Mouse (Mus musculus): ENCODE results near the gene Dlgap1. TPM values are rescaled to one million over a fixed set of nuclear protein-coding genes. Genes with fewer than 3 reads are reported as not detected.
A peak's percentile ranks its signal among the peaks of the same experiment; 100 is the strongest.

Dlgap1 gene
- polyA plus RNA-seq, 1 experiment from 2014 or later = 2.0 TPM

GRCm38 (mm10) chr17:70517333-70517732, 548.5 kb downstream of the Dlgap1 start:
- Histone ChIP-seq H3K36me3 (no peaks in the 10 kb centered on the region), H3K27ac (no peak overlapping the region), H3K4me3 (replicated peaks) (no peak overlapping the region), H3K9me3 (no peaks in the 10 kb centered on the region), H3K4me2 (no peak overlapping the region), H3K27me3 (replicated peaks) (no peaks in the 10 kb centered on the region), H3K9ac (no peak overlapping the region), H3K4me1 (no peaks in the 10 kb centered on the region)
- no peak for ATAC-seq (ENCODE audit: insufficient read depth, low FRiP score, low read depth)
- WGBS = 81% methylated on average over 12 of the region's 12 CpGs

DNA sequence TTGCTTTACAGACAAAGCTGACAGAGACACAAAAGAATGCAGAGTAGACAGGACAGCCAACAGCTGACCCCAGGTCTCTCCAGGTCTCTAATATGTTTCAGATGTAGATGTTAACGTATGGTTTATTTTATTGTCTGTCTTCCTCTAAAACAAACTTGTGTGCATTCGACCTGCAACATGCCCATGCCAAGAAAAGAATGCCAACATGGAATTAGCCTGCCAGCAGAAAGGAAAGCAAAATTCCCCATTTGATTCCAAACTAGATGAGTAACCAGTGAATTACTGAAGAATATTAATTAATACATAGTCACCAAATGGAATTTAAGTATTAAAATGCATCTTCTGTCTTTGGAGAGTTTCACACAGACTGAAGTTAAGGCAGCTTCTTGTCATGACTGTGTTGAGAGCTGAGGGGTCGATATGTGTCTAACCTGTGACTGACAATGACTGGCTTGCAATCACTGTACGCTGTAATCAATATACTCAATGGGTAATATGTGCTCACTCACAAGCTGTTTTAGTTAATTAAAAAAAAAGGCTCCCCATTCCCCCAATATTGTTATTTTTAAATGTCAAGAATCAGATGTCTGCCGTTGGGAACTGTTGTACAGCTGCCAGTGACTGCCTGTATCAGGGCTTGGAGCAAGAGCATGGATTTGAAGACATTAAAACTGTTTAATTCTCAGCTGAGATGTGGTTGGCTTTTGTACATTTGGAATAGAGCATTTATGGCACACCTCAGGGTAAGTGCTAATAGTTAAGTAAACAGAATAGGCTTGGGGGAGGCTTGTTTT, 552.4 kb downstream of the Dlgap1 start:
- H3K9me3 ChIP-seq = no peaks in the 10 kb centered on the region
- no peak for ATAC-seq (ENCODE audit: insufficient read depth, low FRiP score, low read depth)
- 66% methylated on average over 5 of the region's 5 CpGs for WGBS
- H3K4me3 ChIP-seq (replicated peaks) = no peak overlapping the region
- no peaks in the 10 kb centered on the region for H3K27me3 ChIP-seq (replicated peaks)
- no peak overlapping the region for H3K27ac ChIP-seq
- no peak overlapping the region for H3K9ac ChIP-seq
- H3K4me2 ChIP-seq = no peak overlapping the region
- H3K4me1 ChIP-seq = no peaks in the 10 kb centered on the region
- no peaks in the 10 kb centered on the region for H3K36me3 ChIP-seq

DNA sequence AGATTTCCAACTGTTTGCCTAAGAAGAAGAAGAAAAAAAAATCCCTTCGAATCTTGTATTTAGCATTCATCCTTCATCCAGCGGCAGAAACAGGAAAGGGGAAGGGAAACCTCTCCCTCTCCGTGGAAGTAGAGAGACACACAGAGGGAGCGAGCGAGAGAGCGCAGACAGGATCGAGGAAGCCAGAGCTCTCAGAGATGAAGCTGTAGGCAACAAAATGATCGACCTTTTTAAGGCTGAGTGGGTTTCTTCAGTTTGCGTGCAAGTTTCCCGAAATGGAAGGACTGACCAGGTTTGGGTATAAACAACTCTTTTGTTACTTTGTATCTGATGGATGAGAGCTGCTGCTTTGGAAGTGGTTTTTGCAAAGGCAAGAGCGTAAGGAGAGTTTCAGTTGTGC, 553.1 kb downstream of the Dlgap1 start:
- ATAC-seq (ENCODE audit: insufficient read depth, low FRiP score, low read depth) = no peak
- Histone ChIP-seq H3K4me2 (peak overlapping the region; percentile 44), H3K27me3 (replicated peaks) (no peaks in the 10 kb centered on the region), H3K9me3 (no peaks in the 10 kb centered on the region), H3K4me1 (no peaks in the 10 kb centered on the region), H3K9ac (no peak overlapping the region), H3K36me3 (no peaks in the 10 kb centered on the region), H3K27ac (no peak overlapping the region), H3K4me3 (replicated peaks) (0 out of 2 replicates have a peak overlapping the region, but pooled peaks have one; percentile 9)
- WGBS = 24% methylated on average over 11 of the region's 11 CpGs

DNA sequence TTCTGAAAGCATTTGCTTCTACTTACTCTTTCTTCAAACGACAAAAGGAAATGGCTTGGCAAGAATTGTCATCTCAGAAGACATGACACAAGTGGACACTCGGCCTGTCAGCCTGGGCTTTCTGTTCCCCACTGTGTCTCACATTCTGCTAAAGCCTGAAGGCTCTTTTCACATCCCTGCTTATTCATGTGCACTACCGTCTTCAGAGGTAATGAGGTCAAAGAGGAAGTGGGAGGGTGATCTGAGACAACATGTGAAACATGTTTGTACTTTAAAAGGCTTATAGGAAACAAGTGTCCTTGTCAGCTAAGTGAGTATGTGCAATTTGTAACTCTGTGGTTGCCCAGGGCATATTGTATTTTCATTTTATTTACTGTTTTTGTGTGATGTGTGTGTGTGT, 557.1 kb downstream of the Dlgap1 start:
- no peaks in the 10 kb centered on the region for H3K9me3 ChIP-seq
- 61% methylated on average over 3 of the region's 3 CpGs for WGBS
- H3K4me1 ChIP-seq = no peaks in the 10 kb centered on the region
- H3K36me3 ChIP-seq = no peaks in the 10 kb centered on the region
- H3K9ac ChIP-seq = no peak overlapping the region
- no peak for ATAC-seq (ENCODE audit: insufficient read depth, low FRiP score, low read depth)
- H3K4me2 ChIP-seq = no peak overlapping the region
- H3K27ac ChIP-seq = no peak overlapping the region
- H3K4me3 ChIP-seq (replicated peaks) = no peak overlapping the region
- no peaks in the 10 kb centered on the region for H3K27me3 ChIP-seq (replicated peaks)

GRCm38 (mm10) chr17:70527101-70527500, 558.2 kb downstream of the Dlgap1 start:
- no peak overlapping the region for H3K4me2 ChIP-seq
- no peak overlapping the region for H3K4me3 ChIP-seq (replicated peaks)
- no peak overlapping the region for H3K9ac ChIP-seq
- no peak for ATAC-seq (ENCODE audit: insufficient read depth, low FRiP score, low read depth)
- 27% methylated on average over 9 of the region's 9 CpGs for WGBS
- no peaks in the 10 kb centered on the region for H3K27me3 ChIP-seq (replicated peaks)
- H3K9me3 ChIP-seq = no peaks in the 10 kb centered on the region
- H3K27ac ChIP-seq = no peak overlapping the region
- no peaks in the 10 kb centered on the region for H3K36me3 ChIP-seq
- H3K4me1 ChIP-seq = no peaks in the 10 kb centered on the region

- no peaks in the 10 kb centered on the region for H3K27me3 ChIP-seq (replicated peaks)
- WGBS = 38% methylated on average over 7 of the region's 7 CpGs
These were observed 559.6 kb downstream of the Dlgap1 start for GRCm38 (mm10) chr17:70528196-70529187.

GRCm38 (mm10) chr17:70534321-70534720, 565.4 kb downstream of the Dlgap1 start:
- no peak overlapping the region for H3K4me2 ChIP-seq
- H3K27ac ChIP-seq = no peak overlapping the region

More at GRCm38 (mm10) chr17:70528196-70529187, 559.6 kb downstream of the Dlgap1 start:
- H3K4me3 ChIP-seq (replicated peaks) = no peak overlapping the region
- ATAC-seq (ENCODE audit: insufficient read depth, low FRiP score, low read depth) = no peak
- H3K9me3 ChIP-seq = no peaks in the 10 kb centered on the region
- no peak overlapping the region for H3K27ac ChIP-seq
- no peaks in the 10 kb centered on the region for H3K4me1 ChIP-seq
- 0 out of 2 replicates have a peak overlapping the region, but pooled peaks have one; percentile 3 for H3K4me2 ChIP-seq
- no peak overlapping the region for H3K9ac ChIP-seq
- H3K36me3 ChIP-seq = no peaks in the 10 kb centered on the region

DNA sequence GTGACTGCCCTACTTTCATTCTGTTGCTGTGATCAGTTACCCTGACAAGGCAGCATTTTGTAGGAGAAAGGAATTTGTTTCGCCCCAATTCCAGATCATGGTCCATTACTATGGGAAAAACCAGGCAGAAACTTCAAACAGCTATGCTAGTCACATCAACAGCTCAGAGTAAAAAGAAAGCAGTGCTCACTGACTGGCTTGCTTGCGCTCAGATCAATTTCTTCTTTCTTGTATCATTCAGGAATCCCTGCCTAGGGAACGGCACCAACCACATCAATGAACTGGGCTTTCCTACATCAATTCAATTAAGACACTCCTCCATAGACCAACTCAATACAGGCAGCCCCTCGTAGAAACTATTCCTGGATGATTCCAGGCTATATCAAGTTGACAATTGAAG, 572.9 kb downstream of the Dlgap1 start:
- Histone ChIP-seq H3K27me3 (replicated peaks) (no peaks in the 10 kb centered on the region), H3K9ac (no peak overlapping the region), H3K27ac (no peak overlapping the region), H3K4me2 (no peak overlapping the region), H3K4me1 (no peaks in the 10 kb centered on the region), H3K9me3 (no peaks in the 10 kb centered on the region), H3K36me3 (no peaks in the 10 kb centered on the region), H3K4me3 (replicated peaks) (no peak overlapping the region)
- WGBS = 90% methylated on average over 4 of the region's 4 CpGs
- no peak for ATAC-seq (ENCODE audit: insufficient read depth, low FRiP score, low read depth)

More at GRCm38 (mm10) chr17:70534321-70534720, 565.4 kb downstream of the Dlgap1 start:
- H3K4me3 ChIP-seq (replicated peaks) = no peak overlapping the region
- no peak overlapping the region for H3K9ac ChIP-seq
- 67% methylated on average over 3 of the region's 3 CpGs for WGBS
- no peaks in the 10 kb centered on the region for H3K27me3 ChIP-seq (replicated peaks)
- H3K36me3 ChIP-seq = no peaks in the 10 kb centered on the region
- ATAC-seq (ENCODE audit: insufficient read depth, low FRiP score, low read depth) = no peak
- no peaks in the 10 kb centered on the region for H3K9me3 ChIP-seq
- H3K4me1 ChIP-seq = no peaks in the 10 kb centered on the region

- Histone ChIP-seq H3K4me2 (no peak overlapping the region), H3K27me3 (replicated peaks) (no peaks in the 10 kb centered on the region), H3K36me3 (no peaks in the 10 kb centered on the region), H3K9ac (no peak overlapping the region), H3K4me1 (no peaks in the 10 kb centered on the region), H3K27ac (no peak overlapping the region), H3K9me3 (no peaks in the 10 kb centered on the region), H3K4me3 (replicated peaks) (no peak overlapping the region)
- WGBS = 71% methylated on average over 4 of the region's 4 CpGs
- ATAC-seq (ENCODE audit: insufficient read depth, low FRiP score, low read depth) = no peak
These were observed 581.9 kb downstream of the Dlgap1 start for GRCm38 (mm10) chr17:70550793-70551192.

GRCm38 (mm10) chr17:70561547-70561946, 592.7 kb downstream of the Dlgap1 start:
- no peaks in the 10 kb centered on the region for H3K36me3 ChIP-seq
- H3K27me3 ChIP-seq (replicated peaks) = no peaks in the 10 kb centered on the region
- 28% methylated on average over 7 of the region's 7 CpGs for WGBS
- ATAC-seq (ENCODE audit: insufficient read depth, low FRiP score, low read depth) = no peak
- H3K9ac ChIP-seq = no peak overlapping the region
- peak overlapping the region; percentile 25 for H3K4me2 ChIP-seq
- H3K27ac ChIP-seq = no peak overlapping the region
- H3K9me3 ChIP-seq = no peaks in the 10 kb centered on the region
- H3K4me3 ChIP-seq (replicated peaks) = no peak overlapping the region
- H3K4me1 ChIP-seq = no peaks in the 10 kb centered on the region

DNA sequence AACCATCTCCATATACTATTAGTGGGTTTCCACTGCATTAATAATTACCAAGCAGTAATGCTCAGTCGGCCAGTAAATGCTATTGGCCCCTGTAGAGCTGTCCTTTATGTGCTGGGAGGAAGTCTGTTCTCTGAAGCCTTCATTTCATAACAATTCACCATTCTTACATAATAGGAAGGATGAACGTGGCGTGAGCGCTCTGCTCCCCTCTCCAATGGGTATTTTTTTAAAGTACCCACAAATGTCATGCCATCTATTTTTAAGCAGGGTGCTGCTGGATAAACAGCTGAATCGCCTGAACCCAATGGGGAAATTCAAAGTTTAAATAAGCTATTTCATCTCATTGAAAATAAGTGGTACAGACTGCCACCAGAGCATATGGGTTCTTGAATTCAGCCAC, 602.0 kb downstream of the Dlgap1 start:
- Histone ChIP-seq H3K9ac (no peak overlapping the region), H3K4me2 (no peak overlapping the region), H3K9me3 (no peaks in the 10 kb centered on the region), H3K4me1 (no peaks in the 10 kb centered on the region), H3K27ac (no peak overlapping the region), H3K36me3 (no peaks in the 10 kb centered on the region), H3K27me3 (replicated peaks) (no peaks in the 10 kb centered on the region), H3K4me3 (replicated peaks) (no peak overlapping the region)
- no peak for ATAC-seq (ENCODE audit: insufficient read depth, low FRiP score, low read depth)
- 71% methylated on average over 5 of the region's 5 CpGs for WGBS

- ATAC-seq (ENCODE audit: insufficient read depth, low FRiP score, low read depth) = no peak
- H3K27me3 ChIP-seq (replicated peaks) = no peaks in the 10 kb centered on the region
- WGBS = 69% methylated on average over 8 of the region's 8 CpGs
- H3K36me3 ChIP-seq = no peaks in the 10 kb centered on the region
- H3K4me2 ChIP-seq = no peak overlapping the region
- no peaks in the 10 kb centered on the region for H3K9me3 ChIP-seq
- H3K27ac ChIP-seq = no peak overlapping the region
- H3K4me3 ChIP-seq (replicated peaks) = no peak overlapping the region
- H3K9ac ChIP-seq = no peak overlapping the region
- no peaks in the 10 kb centered on the region for H3K4me1 ChIP-seq
These were observed 614.2 kb downstream of the Dlgap1 start for GRCm38 (mm10) chr17:70583042-70583441.

All from stomach, embryonic 15.5 days (tissue).